Mouse (Mus musculus): ENCODE measurements around the gene Kpna2.

GRCm38 (mm10) chr11:107045546-107045945 is 46.2 kb upstream of the Kpna2 start:
- TF ChIP-seq CTCF (IDR thresholded peaks at IDR 0.05; ENCODE audit: low read depth, low read length) (no peak), POLR2A (IDR thresholded peaks at IDR 0.05; ENCODE audit: borderline replicate concordance, low read depth, low read length) (no peak)
